Mouse (Mus musculus) brain, embryonic 14.5 days (tissue): ENCODE measurements around the gene Mamdc4.

Experiments
- CTCF ChIP-seq: fragments of 200-500 bp; IDR thresholded peaks from 2 replicates; pipeline ENCODE4 v1.5.1; 2012; ENCODE audit warnings: inconsistent platforms, mild to moderate bottlenecking, moderate library complexity, borderline replicate concordance; ENCODE audit not compliant: insufficient read depth, insufficient read length; ENCODE audit errors: extremely low read depth
- POLR2A ChIP-seq: fragments of 200-500 bp; IDR thresholded peaks from 2 replicates; pipeline ENCODE4 v1.6.1; 2012; ENCODE audit warnings: mild to moderate bottlenecking, inconsistent platforms, borderline replicate concordance; ENCODE audit not compliant: poor library complexity, insufficient read depth, insufficient read length, severe bottlenecking; ENCODE audit errors: extremely low read depth

DNA sequence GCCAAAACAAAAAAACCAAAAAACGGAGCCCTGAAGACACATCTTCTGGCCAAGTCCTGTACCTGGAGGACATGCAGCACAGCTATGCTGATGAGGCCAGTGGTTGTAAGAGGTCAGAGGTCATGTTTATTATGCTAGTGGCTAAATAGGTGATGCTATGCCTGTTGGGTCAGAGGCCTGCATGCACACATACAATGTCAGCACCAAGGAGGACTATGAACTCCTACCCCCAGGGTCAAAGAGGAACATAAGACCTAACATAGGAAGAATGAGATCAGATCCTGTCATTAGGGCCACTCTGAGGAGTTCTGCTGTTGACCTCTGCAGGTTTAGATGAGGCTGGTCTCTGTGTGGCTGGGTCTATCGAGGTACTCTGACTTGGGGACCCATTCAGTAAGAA, 25.4 kb upstream of the Mamdc4 start:
- TF ChIP-seq POLR2A (no peak), CTCF (no peak)
